Mouse (Mus musculus): ENCODE measurements around the gene Tm4sf1.

- TF ChIP-seq CTCF (IDR thresholded peaks at IDR 0.05; ENCODE audit: borderline replicate concordance, control insufficient read depth, extremely low read depth, insufficient read depth, low read length, poor library complexity) (no peak), POLR2A (IDR thresholded peaks at IDR 0.05; ENCODE audit: control insufficient read depth, extremely low read depth, insufficient read depth, low read length, poor library complexity) (no peak)
Observed at GRCm38 (mm10) chr3:57277453-57277852, 24.3 kb downstream of the Tm4sf1 start.
